Mouse (Mus musculus) 416B (cell line): ENCODE measurements at regions not wholly inside any gene's neighbourhood (a gene's known extent, or its start where the extent isn't known, plus 50 kb on each side); places are given as distances from the start of the nearest gene placed in this dataset.

ENCODE experiments used
- DNase-seq: peaks from one replicate; pipeline ENCODE4 v3.0.0; 2011; ENCODE audit warnings: low read depth

- DNase-seq: no peak
These were observed 590.0 kb downstream of the Iqcm start for GRCm38 (mm10) chr8:76038526-76038925.

- no peak for DNase-seq
These were observed 603.5 kb downstream of the Iqcm start for GRCm38 (mm10) chr8:76052003-76052402.

DNA sequence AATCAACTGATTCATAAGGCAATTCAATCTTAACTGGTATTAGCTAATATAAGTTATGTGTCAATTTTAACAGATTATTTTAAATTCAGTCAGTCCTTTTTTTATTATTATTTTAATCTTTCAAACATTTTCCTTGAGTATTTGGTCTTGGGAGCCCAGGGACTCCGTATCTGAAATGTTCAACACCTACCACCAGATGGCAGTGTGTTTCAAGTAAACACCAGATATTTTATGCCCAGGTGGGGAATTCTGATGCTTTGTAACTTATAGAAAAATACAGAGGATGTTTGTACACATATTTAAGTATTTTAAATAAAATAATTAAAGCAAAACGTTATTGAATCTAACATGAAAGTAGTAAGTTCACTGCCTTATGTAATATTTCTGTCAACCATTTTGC, 619.2 kb downstream of the Iqcm start:
- peak; percentile 65 for DNase-seq

DNA sequence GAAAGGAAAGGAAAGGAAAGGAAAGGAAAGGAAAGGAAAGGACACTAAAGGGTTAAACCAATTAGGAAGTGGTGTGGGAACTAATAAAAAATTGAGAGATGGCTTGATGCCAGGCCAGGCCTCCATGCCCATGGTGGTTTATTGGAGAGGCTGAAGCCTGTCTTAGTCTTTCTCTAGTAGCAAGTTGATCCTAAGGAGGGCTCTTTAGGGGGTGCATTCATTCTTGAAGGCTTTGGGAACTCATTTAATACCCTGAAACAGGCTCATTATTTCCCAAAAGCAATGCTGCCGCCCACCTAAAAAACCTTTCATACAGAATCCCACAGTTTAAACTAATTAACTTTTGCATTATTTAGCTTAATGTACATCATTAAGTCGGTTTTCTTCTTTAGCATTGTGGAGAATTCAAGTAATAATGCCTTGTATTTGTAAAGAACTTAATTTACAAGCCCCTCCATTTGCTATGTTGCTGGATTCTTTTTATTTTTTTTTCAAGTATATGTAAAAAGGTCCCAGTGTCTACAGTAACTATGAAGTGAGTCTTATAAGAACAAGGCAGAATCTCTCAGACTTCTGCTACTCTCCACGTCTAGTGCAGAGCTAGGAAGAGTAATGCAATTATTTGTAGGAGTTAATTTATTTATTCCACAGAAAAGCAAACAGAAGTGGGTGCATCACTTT, 624.3 kb downstream of the Iqcm start:
- DNase-seq: peak; percentile 5

- peak; percentile 32 for DNase-seq
These were observed 672.2 kb downstream of the Iqcm start for GRCm38 (mm10) chr8:76120587-76121145.

DNA sequence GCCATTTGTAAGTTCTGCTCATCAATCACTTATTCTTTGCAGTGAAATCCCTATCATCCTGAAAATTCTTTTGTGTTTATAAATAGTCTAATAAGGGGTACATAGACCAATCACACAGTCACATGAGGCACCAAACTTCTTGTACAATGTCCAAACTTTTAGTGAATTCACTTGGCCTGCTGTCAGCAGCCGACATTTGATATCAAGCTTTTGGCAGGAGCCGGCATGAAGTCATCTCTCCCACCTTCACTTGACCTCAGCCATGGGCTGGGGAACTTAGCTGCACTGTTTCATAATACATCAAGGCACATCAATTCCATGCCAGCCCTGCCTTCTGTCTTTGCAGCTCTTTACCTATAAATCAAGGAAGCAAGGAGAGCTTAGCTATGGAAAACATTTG, 679.0 kb downstream of the Iqcm start:
- DNase-seq: no peak

GRCm38 (mm10) chr8:76137219-76137618, 688.7 kb downstream of the Iqcm start:
- no peak for DNase-seq

GRCm38 (mm10) chr8:76148681-76149080, 700.2 kb downstream of the Iqcm start:
- peak; percentile 16 for DNase-seq

- DNase-seq: no peak
These were observed 716.7 kb upstream of the Nr3c2 start for GRCm38 (mm10) chr8:76182520-76182919.

DNA sequence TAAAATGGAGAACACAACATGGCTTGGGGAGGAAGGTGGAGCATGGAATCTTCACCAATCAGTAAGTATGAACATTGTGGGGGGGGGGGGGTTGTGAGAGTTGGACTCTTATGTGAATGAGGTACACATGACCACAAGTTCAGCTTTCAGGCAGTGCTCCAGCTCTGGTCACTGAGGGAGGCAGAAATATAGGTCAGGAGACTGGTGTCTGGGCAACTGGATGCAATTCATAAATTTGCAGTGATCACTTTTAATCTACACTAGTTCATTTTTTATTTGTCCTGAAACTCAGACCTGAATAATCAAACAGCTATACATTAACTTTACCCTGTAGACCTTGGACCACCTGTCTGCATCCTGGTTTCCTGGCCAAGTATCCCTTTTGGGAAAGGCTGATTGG, 715.4 kb upstream of the Nr3c2 start:
- no peak for DNase-seq

- no peak for DNase-seq
These were observed 711.9 kb upstream of the Nr3c2 start for GRCm38 (mm10) chr8:76187293-76187692.

GRCm38 (mm10) chr8:76211891-76212290, 687.4 kb upstream of the Nr3c2 start:
- DNase-seq: no peak

- no peak for DNase-seq
These were observed 681.2 kb upstream of the Nr3c2 start for GRCm38 (mm10) chr8:76217819-76218580.

GRCm38 (mm10) chr8:76230847-76231246, 668.4 kb upstream of the Nr3c2 start:
- DNase-seq: no peak

DNA sequence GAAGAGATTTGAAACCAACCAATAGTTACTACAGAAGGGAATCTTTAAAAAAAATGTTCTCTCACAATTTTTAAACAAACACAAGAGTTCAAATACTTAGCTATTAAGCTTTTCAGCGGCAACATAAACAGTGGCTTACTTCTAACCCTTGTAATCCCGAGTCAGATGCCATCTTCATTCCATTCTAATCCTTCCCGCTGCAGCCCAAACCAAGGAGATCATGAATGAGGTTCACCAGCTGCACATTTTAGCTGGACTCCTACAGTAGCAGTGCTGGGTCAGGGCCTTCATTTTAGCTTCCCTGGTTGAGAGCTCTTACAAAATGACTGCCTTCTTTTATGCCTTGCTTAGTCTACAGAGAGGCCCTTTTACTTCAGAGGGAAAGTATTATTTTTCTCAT, 650.0 kb upstream of the Nr3c2 start:
- no peak for DNase-seq

- DNase-seq: no peak
These were observed 646.9 kb upstream of the Nr3c2 start for GRCm38 (mm10) chr8:76252161-76253010.
